Mouse (Mus musculus): ENCODE measurements around the gene Fam161a. TPM values are rescaled to one million over a fixed set of nuclear protein-coding genes. Genes with fewer than 3 reads are reported as not detected.

Gene Fam161a
- polyA plus RNA-seq, 1 experiment from 2014 or later, result 3.2 TPM

DNA sequence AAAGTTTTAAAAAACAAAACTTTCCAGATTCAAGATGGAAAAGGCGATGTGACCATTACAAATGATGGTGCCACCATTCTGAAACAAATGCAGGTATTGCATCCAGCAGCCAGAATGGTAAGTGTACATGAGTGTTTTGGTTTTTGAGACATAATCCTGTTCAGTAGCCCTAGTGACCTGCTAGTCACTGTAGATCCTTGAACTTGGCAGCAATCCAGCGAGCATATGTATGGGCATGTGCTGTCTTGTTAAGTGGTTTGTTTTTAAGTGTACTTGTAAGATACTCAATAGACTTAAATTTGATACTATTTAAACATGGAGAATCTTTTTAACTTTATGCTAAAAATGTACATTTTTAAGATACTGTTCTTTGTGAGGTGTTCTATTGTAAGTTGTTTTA is 13.1 kb upstream of the Fam161a start:
- no peak overlapping the region for H3K4me2 ChIP-seq (replicated peaks; ENCODE audit: low read depth)
- H3K27me3 ChIP-seq (ENCODE audit: control insufficient read depth, insufficient read depth, low read length), result no peaks in the 10 kb centered on the region
- DNase-seq (ENCODE audit: low spot score) (no peak), ATAC-seq (ENCODE audit: low FRiP score, low TSS enrichment) (no peak)
- no peak overlapping the region for H3K27ac ChIP-seq (replicated peaks)
- no peak for TF ChIP-seq EP300 (optimal IDR thresholded peaks at IDR 0.05)
- TF ChIP-seq CTCF (IDR thresholded peaks at IDR 0.05; ENCODE audit: low read depth), result no peak
- no peak overlapping the region for H3K9ac ChIP-seq (ENCODE audit: low read length)
- WGBS, result 80% methylated on average over 2 of the region's 2 CpGs
- no peaks in the 10 kb centered on the region for H3K4me1 ChIP-seq (replicated peaks; ENCODE audit: control insufficient read depth, insufficient read depth)
- no peak overlapping the region for H3K4me3 ChIP-seq (ENCODE audit: low read depth, low read length)
- no peaks in the 10 kb centered on the region for H3K9me3 ChIP-seq (ENCODE audit: control insufficient read depth, low read length)
- peaks cover 8% of the 10 kb centered on the region; the same call in 1 of the 2 replicates for H3K36me3 ChIP-seq (ENCODE audit: control insufficient read depth, insufficient read depth, low read length)

DNA sequence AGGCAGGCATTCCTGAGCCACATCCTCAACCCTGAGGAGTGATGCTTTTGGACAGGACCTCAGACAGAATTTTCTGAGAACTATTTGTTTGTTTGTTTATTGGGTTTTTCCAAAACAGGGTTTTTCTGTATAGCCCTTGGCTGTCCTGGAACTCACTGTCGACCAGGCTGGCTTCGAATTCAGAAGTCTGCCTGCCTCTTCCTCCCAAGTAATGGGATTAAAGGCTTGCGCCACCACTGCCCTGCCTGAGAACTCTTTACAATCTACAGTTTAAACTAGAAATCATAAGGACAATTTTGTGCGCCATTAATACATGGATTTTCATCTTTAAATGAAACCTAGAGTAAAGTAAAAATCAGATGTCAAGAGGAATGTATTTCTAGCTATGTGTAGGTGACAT is 11.9 kb upstream of the Fam161a start:
- no peaks in the 10 kb centered on the region for H3K4me1 ChIP-seq (replicated peaks; ENCODE audit: control insufficient read depth, insufficient read depth)
- 91% methylated on average over 4 of the region's 4 CpGs for WGBS
- H3K9me3 ChIP-seq (ENCODE audit: control insufficient read depth, low read length), result no peaks in the 10 kb centered on the region
- no peak overlapping the region for H3K27ac ChIP-seq (replicated peaks)
- H3K4me3 ChIP-seq (ENCODE audit: low read depth, low read length), result no peak overlapping the region
- ATAC-seq (ENCODE audit: low FRiP score, low TSS enrichment), result no peak
- no peaks in the 10 kb centered on the region for H3K27me3 ChIP-seq (ENCODE audit: control insufficient read depth, insufficient read depth, low read length)
- no peak for TF ChIP-seq CTCF (IDR thresholded peaks at IDR 0.05; ENCODE audit: low read depth)
- no peak for TF ChIP-seq EP300 (optimal IDR thresholded peaks at IDR 0.05)
- no peak overlapping the region for H3K9ac ChIP-seq (ENCODE audit: low read length)
- peaks cover 12% of the 10 kb centered on the region; the same call in 1 of the 2 replicates for H3K36me3 ChIP-seq (ENCODE audit: control insufficient read depth, insufficient read depth, low read length)
- DNase-seq (ENCODE audit: low spot score), result no peak
- no peak overlapping the region for H3K4me2 ChIP-seq (replicated peaks; ENCODE audit: low read depth)

DNA sequence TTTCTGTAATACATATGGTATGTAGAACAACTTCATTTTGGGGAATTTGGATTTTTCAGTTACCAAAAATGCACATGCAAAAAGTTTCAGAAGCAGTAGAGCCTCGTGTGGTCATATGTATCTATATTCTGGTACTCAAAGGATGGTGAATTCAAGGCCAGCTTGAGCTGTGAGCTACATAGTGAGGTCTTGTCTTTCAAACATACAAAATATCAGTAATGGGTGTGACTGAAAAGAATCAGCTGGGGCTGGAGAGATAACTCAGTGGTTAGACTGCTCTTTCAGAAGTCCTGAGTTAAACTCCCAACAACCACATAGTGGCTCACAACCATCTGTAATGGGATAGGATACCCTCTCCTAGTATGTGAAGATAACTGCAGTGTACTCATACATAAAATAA is 9.0 kb upstream of the Fam161a start:
- H3K36me3 ChIP-seq (ENCODE audit: control insufficient read depth, insufficient read depth, low read length), result peaks cover 25% of the 10 kb centered on the region
- TF ChIP-seq CTCF (IDR thresholded peaks at IDR 0.05; ENCODE audit: low read depth) (no peak), EP300 (optimal IDR thresholded peaks at IDR 0.05) (no peak)
- DNase-seq (ENCODE audit: low spot score) (no peak), ATAC-seq (ENCODE audit: low FRiP score, low TSS enrichment) (no peak)
- no peaks in the 10 kb centered on the region for H3K27me3 ChIP-seq (ENCODE audit: control insufficient read depth, insufficient read depth, low read length)
- no peak overlapping the region for H3K4me3 ChIP-seq (ENCODE audit: low read depth, low read length)
- H3K4me2 ChIP-seq (replicated peaks; ENCODE audit: low read depth), result no peak overlapping the region
- H3K27ac ChIP-seq (replicated peaks), result no peak overlapping the region
- H3K9ac ChIP-seq (ENCODE audit: low read length), result no peak overlapping the region
- H3K4me1 ChIP-seq (replicated peaks; ENCODE audit: control insufficient read depth, insufficient read depth), result no peaks in the 10 kb centered on the region
- 71% methylated on average over 1 of the region's 1 CpGs for WGBS
- no peaks in the 10 kb centered on the region for H3K9me3 ChIP-seq (ENCODE audit: control insufficient read depth, low read length)

DNA sequence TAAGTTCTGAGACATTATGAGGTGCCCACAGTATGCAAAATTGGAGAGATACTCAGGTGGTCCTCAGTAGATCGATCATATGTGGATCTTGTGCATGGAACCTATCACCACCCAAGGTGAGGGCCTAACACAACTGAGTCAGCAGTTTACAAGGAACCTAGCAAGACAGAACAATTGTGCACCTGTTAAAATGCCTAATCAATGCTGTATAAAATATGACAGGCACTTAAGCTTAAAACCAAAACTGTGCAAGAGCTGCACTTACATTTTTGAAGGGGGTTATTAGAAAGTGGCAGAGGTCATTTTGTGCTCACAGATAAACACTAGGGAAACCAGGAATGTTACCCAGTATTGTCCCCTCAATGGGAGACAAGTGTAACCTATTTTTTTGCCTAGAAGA is 2.1 kb upstream of the Fam161a start:
- Histone ChIP-seq H3K4me3 (ENCODE audit: low read depth, low read length) (no peak overlapping the region), H3K27ac (replicated peaks) (no peak overlapping the region), H3K9me3 (ENCODE audit: control insufficient read depth, low read length) (no peaks in the 10 kb centered on the region), H3K4me2 (replicated peaks; ENCODE audit: low read depth) (no peak overlapping the region), H3K9ac (ENCODE audit: low read length) (no peak overlapping the region), H3K27me3 (ENCODE audit: control insufficient read depth, insufficient read depth, low read length) (no peaks in the 10 kb centered on the region), H3K36me3 (ENCODE audit: control insufficient read depth, insufficient read depth, low read length) (peaks cover 22% of the 10 kb centered on the region), H3K4me1 (replicated peaks; ENCODE audit: control insufficient read depth, insufficient read depth) (no peaks in the 10 kb centered on the region)
- DNase-seq (ENCODE audit: low spot score), result no peak
- 80% methylated on average over 1 of the region's 1 CpGs for WGBS
- TF ChIP-seq CTCF (IDR thresholded peaks at IDR 0.05; ENCODE audit: low read depth), result no peak
- no peak for TF ChIP-seq EP300 (optimal IDR thresholded peaks at IDR 0.05)
- ATAC-seq (ENCODE audit: low FRiP score, low TSS enrichment), result no peak

DNA sequence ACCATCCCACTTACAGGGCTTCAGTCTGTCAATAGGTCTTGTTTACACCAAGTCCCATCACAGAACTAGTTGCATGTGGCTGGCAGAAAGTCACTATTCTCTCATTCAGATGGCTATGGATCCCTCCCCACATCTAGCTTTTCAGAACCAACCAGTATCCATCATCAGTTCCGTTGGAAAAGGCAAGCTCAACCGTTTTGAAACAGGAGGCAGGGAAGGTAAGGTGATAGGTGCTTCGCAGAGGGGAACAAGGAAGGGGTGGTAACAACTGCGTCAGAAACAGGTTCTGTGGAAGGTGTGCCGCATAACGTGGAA is 208 bp upstream of the Fam161a start:
- peak overlapping the region; percentile 61 for H3K4me2 ChIP-seq (replicated peaks; ENCODE audit: low read depth)
- ATAC-seq (ENCODE audit: low FRiP score, low TSS enrichment) (peak; percentile 44), DNase-seq (ENCODE audit: low spot score) (no peak)
- peak overlapping the region; percentile 58 for H3K4me3 ChIP-seq (ENCODE audit: low read depth, low read length)
- no peak overlapping the region for H3K9ac ChIP-seq (ENCODE audit: low read length)
- H3K27ac ChIP-seq (replicated peaks), result no peak overlapping the region
- TF ChIP-seq CTCF (IDR thresholded peaks at IDR 0.05; ENCODE audit: low read depth) (no peak), EP300 (optimal IDR thresholded peaks at IDR 0.05) (no peak)
- no peaks in the 10 kb centered on the region for H3K4me1 ChIP-seq (replicated peaks; ENCODE audit: control insufficient read depth, insufficient read depth)
- H3K9me3 ChIP-seq (ENCODE audit: control insufficient read depth, low read length), result no peaks in the 10 kb centered on the region
- H3K36me3 ChIP-seq (ENCODE audit: control insufficient read depth, insufficient read depth, low read length), result peaks cover 15% of the 10 kb centered on the region
- 5% methylated on average over 6 of the region's 6 CpGs for WGBS
- H3K27me3 ChIP-seq (ENCODE audit: control insufficient read depth, insufficient read depth, low read length), result no peaks in the 10 kb centered on the region

DNA sequence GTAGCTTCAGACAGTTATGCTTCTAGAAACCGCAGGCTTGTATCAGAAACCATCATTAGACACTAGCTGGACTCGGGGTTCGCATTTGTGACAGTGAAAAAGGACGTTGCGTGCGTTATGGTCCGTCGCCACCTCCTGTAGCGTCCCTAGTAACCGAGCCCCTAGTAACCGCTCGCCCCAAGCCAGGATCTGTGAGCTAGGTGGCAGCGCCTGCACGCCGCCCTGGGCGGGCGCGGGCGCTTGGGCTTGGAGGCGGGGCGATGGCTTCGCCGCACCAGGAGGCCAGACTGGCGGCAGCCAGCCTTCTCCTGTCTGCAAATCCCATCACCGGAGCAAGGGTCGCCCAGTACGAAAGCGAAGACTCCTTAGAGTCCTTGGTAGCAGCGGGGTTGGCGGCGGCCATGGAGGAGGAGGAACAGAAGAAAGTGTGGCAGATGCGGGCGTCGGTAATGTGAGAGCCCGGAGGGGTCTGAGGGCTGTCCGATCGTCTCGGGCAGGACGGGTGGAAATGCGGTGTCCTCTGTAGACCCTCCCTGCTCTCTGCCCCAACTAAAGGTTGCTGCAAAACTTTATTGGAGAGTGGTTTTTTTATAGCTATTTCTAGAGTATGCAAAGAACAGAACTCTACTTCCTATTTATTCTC is 971 bp downstream of the Fam161a start:
- Histone ChIP-seq H3K27me3 (ENCODE audit: control insufficient read depth, insufficient read depth, low read length) (no peaks in the 10 kb centered on the region), H3K4me1 (replicated peaks; ENCODE audit: control insufficient read depth, insufficient read depth) (no peaks in the 10 kb centered on the region), H3K9me3 (ENCODE audit: control insufficient read depth, low read length) (no peaks in the 10 kb centered on the region), H3K4me2 (replicated peaks; ENCODE audit: low read depth) (peak overlapping the region; percentile 61), H3K27ac (replicated peaks) (peak overlapping the region; percentile 85), H3K9ac (ENCODE audit: low read length) (peak overlapping the region; percentile 73), H3K4me3 (ENCODE audit: low read depth, low read length) (peak overlapping the region; percentile 58), H3K36me3 (ENCODE audit: control insufficient read depth, insufficient read depth, low read length) (peaks cover 9% of the 10 kb centered on the region)
- WGBS, result under 1% methylated on average over 40 of the region's 40 CpGs
- ATAC-seq (ENCODE audit: low FRiP score, low TSS enrichment) (peak; percentile 88), DNase-seq (ENCODE audit: low spot score) (peak; percentile 83)
- TF ChIP-seq CTCF (IDR thresholded peaks at IDR 0.05; ENCODE audit: low read depth) (peak; percentile 55), EP300 (optimal IDR thresholded peaks at IDR 0.05) (no peak)

All from stomach, postnatal 0 days (tissue).